Mouse (Mus musculus) layer of hippocampus, adult 2 months (tissue): Measurements from ENCODE around the gene Cep162. TPM values are rescaled to one million over a fixed set of nuclear protein-coding genes. Genes with fewer than 3 reads are reported as not detected.

ENCODE experiments used
- DNase-seq, 2 experiments: peaks; one replicate each; pipeline ENCODE4 v3.0.0; 2022; ENCODE audit warnings: low spot score in 2 of 2
- H3K27ac ChIP-seq: fragments of 200-600 bp; 2 replicates; pipeline ENCODE4 v1.8.1; 2022
- H3K4me3 ChIP-seq: fragments of 200-600 bp; 2 replicates; pipeline ENCODE4 v1.8.1; 2022; ENCODE audit warnings: mild to moderate bottlenecking
- CTCF ChIP-seq: fragments of 200-600 bp; conservative IDR thresholded peaks from 2 replicates; pipeline ENCODE4 v1.8.1; 2022; ENCODE audit warnings: antibody characterized with exemption, mild to moderate bottlenecking, moderate library complexity
- total RNA-seq, 2 experiments: library from RNA; stranded (reverse); gene quantifications; 2 replicates each; pipeline ENCODE4 v1.2.3; 2021

Cep162 gene
- total RNA-seq, 2 experiments from 2014 or later, result 10.5 to 14.6 TPM

GRCm38 (mm10) chr9:87145180-87145579, 110.2 kb downstream of the Cep162 start:
- Histone ChIP-seq H3K4me3 (peak overlapping the region; percentile 54), H3K27ac (no peak overlapping the region)
- no peak for TF ChIP-seq CTCF
- no peak for DNase-seq

GRCm38 (mm10) chr9:87144532-87144931, 110.8 kb downstream of the Cep162 start:
- DNase-seq, result no peak
- H3K27ac ChIP-seq, result no peak overlapping the region
- TF ChIP-seq CTCF, result no peak
- peak overlapping the region; percentile 54 for H3K4me3 ChIP-seq

GRCm38 (mm10) chr9:87144106-87144505, 111.2 kb downstream of the Cep162 start, which contains the start of gene Mrap2:
Gene Mrap2, plus strand, starts transcription at chr9:87144306.
- TF ChIP-seq CTCF, result peak; percentile 69
- Histone ChIP-seq H3K27ac (no peak within 1 kb of the TSS), H3K4me3 (peak within 1 kb of the TSS; percentile 54)
- DNase-seq, result peak; percentile 41 to 61

DNA sequence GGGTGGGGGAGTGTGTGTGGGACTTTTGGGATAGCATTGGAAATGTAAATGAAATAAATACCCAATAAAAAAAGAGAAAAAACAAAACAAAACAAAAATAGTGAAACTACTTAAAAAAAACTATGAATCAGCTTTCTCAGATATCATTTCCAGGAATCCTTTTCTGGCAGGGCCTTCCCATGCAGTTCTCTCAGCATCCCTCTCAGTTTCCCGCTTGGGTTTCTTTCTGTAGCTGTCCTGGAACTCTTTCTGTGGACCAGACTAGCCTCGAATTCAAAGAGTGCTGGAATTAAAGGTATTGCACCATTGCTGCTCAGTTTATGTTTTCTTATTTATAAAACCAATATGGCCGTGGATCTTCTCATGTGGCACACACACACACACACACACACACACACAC, 112.3 kb downstream of the Cep162 start:
- H3K4me3 ChIP-seq, result no peak overlapping the region
- TF ChIP-seq CTCF, result no peak
- H3K27ac ChIP-seq, result no peak overlapping the region
- DNase-seq, result no peak

Other genes starting within 250 kb of the Cep162 start
- gene Ripply2, start 240.0 kb downstream of the Cep162 start, total RNA-seq, result 10 to 100 TPM; 11.1 to 12.1 TPM
- 10 to 100 TPM; 33.2 to 33.5 TPM for gene Cyb5r4, start 233.5 kb downstream of the Cep162 start, total RNA-seq
- gene Mrap2, start 111.2 kb downstream of the Cep162 start, total RNA-seq, result 1 to 10 TPM; 3.0 to 4.0 TPM